Mouse (Mus musculus): ENCODE measurements around the gene Lrrc8b. TPM values are rescaled to one million over a fixed set of nuclear protein-coding genes. Genes with fewer than 3 reads are reported as not detected.

Lrrc8b gene
- polyA plus RNA-seq, 1 experiment from 2014 or later, result 22.9 TPM

- H3K9ac ChIP-seq (replicated peaks; ENCODE audit: low read depth, low read length), result no peak overlapping the region
- no peaks in the 10 kb centered on the region for H3K9me3 ChIP-seq (ENCODE audit: control insufficient read depth, low read length)
- no peak overlapping the region for H3K4me3 ChIP-seq (ENCODE audit: low read depth, low read length)
- H3K4me1 ChIP-seq (ENCODE audit: control insufficient read depth, insufficient read depth, low read length), result no peaks in the 10 kb centered on the region
- H3K27me3 ChIP-seq (ENCODE audit: control insufficient read depth, insufficient read depth, low read length), result no peaks in the 10 kb centered on the region
- WGBS, result 94% methylated on average over 9 of the region's 9 CpGs
- H3K36me3 ChIP-seq (ENCODE audit: control insufficient read depth, insufficient read depth, low read length), result no peaks in the 10 kb centered on the region
- ATAC-seq (ENCODE audit: low read depth), result no peak
- H3K4me2 ChIP-seq (ENCODE audit: low read depth, low read length), result no peak overlapping the region
- no peak overlapping the region for H3K27ac ChIP-seq (ENCODE audit: low read depth, low read length)
Measured at GRCm38 (mm10) chr5:105526766-105527165, 111.2 kb downstream of the Lrrc8b start.

DNA sequence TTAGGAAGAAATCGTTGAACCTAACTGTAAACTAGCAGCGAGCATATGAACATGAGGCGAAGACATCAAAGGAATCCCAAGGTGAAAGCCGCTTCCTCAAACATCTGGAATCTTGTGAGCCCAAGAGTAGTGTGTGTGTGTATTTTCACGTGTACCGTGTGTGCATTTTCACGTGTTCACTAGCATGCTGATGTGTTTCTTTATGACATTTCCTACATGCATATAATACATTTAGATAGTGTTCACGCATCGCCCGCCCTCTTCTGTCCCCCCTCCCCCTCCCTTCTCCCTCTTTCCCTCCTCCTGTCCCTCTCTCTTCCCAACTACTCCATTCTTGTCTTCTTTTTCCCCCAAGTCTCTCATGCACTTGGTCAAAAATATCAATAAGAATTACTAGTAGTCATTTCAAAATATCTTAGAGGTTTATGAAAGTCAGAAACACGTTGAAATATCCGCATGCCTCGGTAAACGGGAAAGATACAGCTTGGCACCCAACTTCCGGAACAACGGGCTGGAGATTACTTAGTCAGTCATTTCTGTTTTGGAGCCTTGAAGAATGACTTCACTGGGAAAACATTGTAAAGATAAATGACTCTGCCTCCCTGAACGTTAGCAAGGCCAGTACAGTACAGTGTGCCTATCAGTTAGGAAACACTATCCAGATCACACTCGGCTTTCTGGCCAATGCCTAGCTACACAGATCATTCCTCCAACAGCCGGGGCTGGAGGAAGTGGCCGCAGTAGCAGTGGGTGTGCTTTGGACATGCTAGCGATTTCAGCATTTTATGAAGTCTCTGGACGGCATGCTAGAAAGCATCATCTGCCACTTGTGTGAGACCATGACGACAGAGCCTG lies 112.1 kb downstream of the Lrrc8b start:
- Histone ChIP-seq H3K27me3 (ENCODE audit: control insufficient read depth, insufficient read depth, low read length) (no peaks in the 10 kb centered on the region), H3K27ac (ENCODE audit: low read depth, low read length) (no peak overlapping the region), H3K4me2 (ENCODE audit: low read depth, low read length) (no peak overlapping the region), H3K4me1 (ENCODE audit: control insufficient read depth, insufficient read depth, low read length) (no peaks in the 10 kb centered on the region), H3K9me3 (ENCODE audit: control insufficient read depth, low read length) (no peaks in the 10 kb centered on the region), H3K4me3 (ENCODE audit: low read depth, low read length) (no peak overlapping the region), H3K36me3 (ENCODE audit: control insufficient read depth, insufficient read depth, low read length) (no peaks in the 10 kb centered on the region), H3K9ac (replicated peaks; ENCODE audit: low read depth, low read length) (no peak overlapping the region)
- 92% methylated on average over 23 of the region's 23 CpGs for WGBS
- ATAC-seq (ENCODE audit: low read depth), result no peak

GRCm38 (mm10) chr5:105530576-105530975 lies 115.0 kb downstream of the Lrrc8b start:
- H3K36me3 ChIP-seq (ENCODE audit: control insufficient read depth, insufficient read depth, low read length), result no peaks in the 10 kb centered on the region
- no peaks in the 10 kb centered on the region for H3K9me3 ChIP-seq (ENCODE audit: control insufficient read depth, low read length)
- 82% methylated on average over 6 of the region's 6 CpGs for WGBS
- no peak overlapping the region for H3K27ac ChIP-seq (ENCODE audit: low read depth, low read length)
- H3K4me1 ChIP-seq (ENCODE audit: control insufficient read depth, insufficient read depth, low read length), result no peaks in the 10 kb centered on the region
- ATAC-seq (ENCODE audit: low read depth), result no peak
- no peaks in the 10 kb centered on the region for H3K27me3 ChIP-seq (ENCODE audit: control insufficient read depth, insufficient read depth, low read length)
- no peak overlapping the region for H3K4me2 ChIP-seq (ENCODE audit: low read depth, low read length)
- no peak overlapping the region for H3K9ac ChIP-seq (replicated peaks; ENCODE audit: low read depth, low read length)
- no peak overlapping the region for H3K4me3 ChIP-seq (ENCODE audit: low read depth, low read length)

DNA sequence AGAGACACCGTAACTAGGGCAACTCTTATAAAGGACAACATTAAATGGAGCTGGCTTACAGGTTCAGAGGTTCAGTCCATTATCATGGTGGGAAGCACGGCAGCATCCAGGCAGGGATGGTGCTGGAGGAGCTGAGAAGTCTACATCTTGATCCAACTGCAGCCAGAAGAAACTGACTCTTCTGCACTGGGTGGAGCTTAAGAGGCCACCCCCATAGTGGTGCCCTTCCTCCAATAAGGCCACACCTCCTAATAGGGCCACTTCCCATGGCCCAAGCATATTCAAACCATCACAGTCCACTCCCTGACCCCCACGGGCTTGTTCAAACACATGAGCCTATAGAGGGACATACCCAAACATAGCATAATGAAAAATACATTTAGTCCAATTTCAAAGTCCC lies 119.6 kb downstream of the Lrrc8b start:
- no peak overlapping the region for H3K27ac ChIP-seq (ENCODE audit: low read depth, low read length)
- H3K9me3 ChIP-seq (ENCODE audit: control insufficient read depth, low read length), result no peaks in the 10 kb centered on the region; the same call in 1 of the 2 replicates
- ATAC-seq (ENCODE audit: low read depth), result no peak
- H3K4me2 ChIP-seq (ENCODE audit: low read depth, low read length), result no peak overlapping the region
- H3K27me3 ChIP-seq (ENCODE audit: control insufficient read depth, insufficient read depth, low read length), result no peaks in the 10 kb centered on the region
- no peak overlapping the region for H3K4me3 ChIP-seq (ENCODE audit: low read depth, low read length)
- no peak overlapping the region for H3K9ac ChIP-seq (replicated peaks; ENCODE audit: low read depth, low read length)
- WGBS, result 97% methylated on average over 3 of the region's 3 CpGs
- H3K36me3 ChIP-seq (ENCODE audit: control insufficient read depth, insufficient read depth, low read length), result no peaks in the 10 kb centered on the region
- H3K4me1 ChIP-seq (ENCODE audit: control insufficient read depth, insufficient read depth, low read length), result no peaks in the 10 kb centered on the region

- 95% methylated on average over 2 of the region's 2 CpGs for WGBS
Measured at GRCm38 (mm10) chr5:105536172-105536571, 120.6 kb downstream of the Lrrc8b start.

GRCm38 (mm10) chr5:105537101-105537723 lies 121.6 kb downstream of the Lrrc8b start:
- no peak for ATAC-seq (ENCODE audit: low read depth)
- no peaks in the 10 kb centered on the region for H3K36me3 ChIP-seq (ENCODE audit: control insufficient read depth, insufficient read depth, low read length)
- no peaks in the 10 kb centered on the region for H3K27me3 ChIP-seq (ENCODE audit: control insufficient read depth, insufficient read depth, low read length)
- no peaks in the 10 kb centered on the region; the same call in 1 of the 2 replicates for H3K9me3 ChIP-seq (ENCODE audit: control insufficient read depth, low read length)
- WGBS, result 84% methylated on average over 11 of the region's 11 CpGs
- no peaks in the 10 kb centered on the region for H3K4me1 ChIP-seq (ENCODE audit: control insufficient read depth, insufficient read depth, low read length)
- H3K27ac ChIP-seq (ENCODE audit: low read depth, low read length), result no peak overlapping the region
- H3K9ac ChIP-seq (replicated peaks; ENCODE audit: low read depth, low read length), result no peak overlapping the region
- no peak overlapping the region for H3K4me3 ChIP-seq (ENCODE audit: low read depth, low read length)
- no peak overlapping the region for H3K4me2 ChIP-seq (ENCODE audit: low read depth, low read length)

More at GRCm38 (mm10) chr5:105536172-105536571, 120.6 kb downstream of the Lrrc8b start:
- no peaks in the 10 kb centered on the region; the same call in 1 of the 2 replicates for H3K9me3 ChIP-seq (ENCODE audit: control insufficient read depth, low read length)
- ATAC-seq (ENCODE audit: low read depth), result no peak
- no peak overlapping the region for H3K27ac ChIP-seq (ENCODE audit: low read depth, low read length)
- no peak overlapping the region for H3K9ac ChIP-seq (replicated peaks; ENCODE audit: low read depth, low read length)
- H3K4me1 ChIP-seq (ENCODE audit: control insufficient read depth, insufficient read depth, low read length), result no peaks in the 10 kb centered on the region
- H3K4me3 ChIP-seq (ENCODE audit: low read depth, low read length), result no peak overlapping the region
- H3K27me3 ChIP-seq (ENCODE audit: control insufficient read depth, insufficient read depth, low read length), result no peaks in the 10 kb centered on the region
- H3K36me3 ChIP-seq (ENCODE audit: control insufficient read depth, insufficient read depth, low read length), result no peaks in the 10 kb centered on the region
- no peak overlapping the region for H3K4me2 ChIP-seq (ENCODE audit: low read depth, low read length)

Other genes starting within 250 kb of the Lrrc8b start
- gene Gbp10, start 176.2 kb upstream of the Lrrc8b start, polyA plus RNA-seq (2014; fragmentation: Nextera tagmentation; extraction: Ambion mirVana), result 2.6 TPM in 1 of 2 replicates, not detected in the other
- 0.06 TPM in 1 of 2 replicates, not detected in the other for gene Gm43302, start 122.1 kb upstream of the Lrrc8b start, polyA plus RNA-seq (2014; fragmentation: Nextera tagmentation; extraction: Ambion mirVana)
- 0.19 and 5.4 TPM in 2 replicates for gene Gbp6, start 122.1 kb upstream of the Lrrc8b start, polyA plus RNA-seq (2014; fragmentation: Nextera tagmentation; extraction: Ambion mirVana)
- gene Lrrc8c, start 103.6 kb downstream of the Lrrc8b start, polyA plus RNA-seq (2014; fragmentation: Nextera tagmentation; extraction: Ambion mirVana), result 14.0 and 14.2 TPM in 2 replicates

All from neural tube, embryonic 14.5 days (tissue).